Mouse (Mus musculus): ENCODE data around the gene Lrrk1. TPM values are rescaled to one million over a fixed set of nuclear protein-coding genes. Genes with fewer than 3 reads are reported as not detected.

Lrrk1 gene
- polyA plus RNA-seq, 2 experiments, result 2.3 to 3.1 TPM

DNA sequence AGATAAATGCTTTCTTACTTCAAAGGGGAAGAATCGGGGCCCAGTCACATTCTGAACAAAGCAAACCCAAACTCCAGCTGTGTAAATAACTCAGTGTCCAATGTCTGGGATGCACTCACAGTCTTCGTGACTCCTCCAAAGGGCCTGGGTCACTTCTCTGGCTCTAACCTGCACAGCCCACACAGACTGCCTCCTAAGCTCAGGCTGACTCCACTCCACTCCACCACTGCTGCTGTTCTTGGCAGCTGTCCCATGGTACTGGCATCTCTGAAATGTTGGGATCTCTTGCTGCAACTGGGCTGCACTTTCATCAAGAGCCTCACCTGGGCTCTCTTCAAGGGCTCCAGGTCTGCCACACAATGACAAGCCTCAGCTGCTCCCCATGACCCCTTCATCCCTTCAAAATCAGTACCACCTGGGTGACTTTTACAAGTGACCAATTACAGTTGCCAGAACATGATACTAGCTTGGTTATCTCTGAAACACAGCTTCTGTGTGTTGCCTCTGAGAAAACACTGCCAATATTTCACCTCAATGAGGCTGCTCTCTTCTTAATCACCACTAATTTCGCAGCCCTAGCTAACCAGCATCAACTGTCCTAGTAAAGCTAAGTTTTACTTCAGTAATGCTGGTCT, 62.6 kb downstream of the Lrrk1 start:
- Histone ChIP-seq H3K9me3 (ENCODE audit: control insufficient read depth, low read length) (no peaks in the 10 kb centered on the region), H3K27me3 (ENCODE audit: control insufficient read depth, insufficient read depth, low read length) (no peaks in the 10 kb centered on the region), H3K36me3 (replicated peaks; ENCODE audit: control insufficient read depth, insufficient read depth, low read depth) (no peaks in the 10 kb centered on the region), H3K27ac (no peak overlapping the region), H3K4me3 (ENCODE audit: insufficient read depth in 1 of 2, low read depth in 2 of 2, low read length in 2 of 2) (no peak overlapping the region), H3K9ac (replicated peaks) (no peak overlapping the region), H3K4me2 (ENCODE audit: low read depth) (no peak overlapping the region), H3K4me1 (replicated peaks; ENCODE audit: control insufficient read depth in 2 of 2, insufficient read depth in 2 of 2, low read length in 1 of 2) (no peaks in the 10 kb centered on the region)
- no peak for TF ChIP-seq EP300 (IDR thresholded peaks at IDR 0.05; ENCODE audit: low read depth)
- no peak for TF ChIP-seq CTCF (IDR thresholded peaks at IDR 0.05; ENCODE audit: low read depth)
- 63% methylated on average over 3 of the region's 3 CpGs for WGBS (ENCODE audit: insufficient replicate concordance)
- DNase-seq (ENCODE audit: low read depth in 3 of 3, low spot score in 3 of 3) (no peak), ATAC-seq (ENCODE audit: insufficient read depth) (no peak)

DNA sequence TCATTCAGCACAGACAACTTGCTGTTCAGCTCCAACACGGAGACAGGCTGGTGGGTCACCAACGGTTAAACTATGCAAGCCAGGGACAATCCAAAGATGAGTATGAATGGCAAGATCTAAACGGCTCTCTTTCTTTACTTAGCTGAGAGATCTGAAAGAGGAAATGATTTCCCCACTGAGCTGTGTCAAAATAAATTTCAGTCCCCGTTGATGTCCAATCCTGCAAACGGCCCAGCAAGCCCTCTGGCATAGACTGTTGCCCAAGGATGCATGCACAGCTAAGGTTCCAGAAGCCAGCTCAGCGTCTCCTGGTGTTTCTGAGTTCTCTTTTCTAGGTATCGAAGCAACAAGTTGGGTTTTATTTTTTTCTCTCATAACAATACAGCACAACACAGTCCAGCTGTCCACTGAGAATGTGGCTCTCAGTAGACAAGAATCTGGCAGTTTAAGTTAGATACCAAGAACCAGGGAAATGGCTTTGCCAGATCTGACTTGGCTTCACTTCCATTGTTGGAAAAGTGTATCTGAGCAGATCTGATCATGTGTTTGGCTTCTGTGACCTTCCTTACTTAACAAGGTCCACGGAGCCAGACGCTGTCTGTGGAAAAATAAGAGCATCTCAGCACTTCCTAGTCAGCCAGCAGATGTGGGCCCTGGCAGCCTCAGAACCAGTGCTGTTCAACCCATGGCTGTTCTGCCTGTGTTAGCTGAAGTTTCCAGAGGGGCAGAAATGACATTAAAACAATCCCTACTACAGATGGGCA, 64.7 kb downstream of the Lrrk1 start:
- WGBS (ENCODE audit: insufficient replicate concordance), result 65% methylated on average over 9 of the region's 9 CpGs
- no peak for DNase-seq (ENCODE audit: low read depth in 3 of 3, low spot score in 3 of 3)
- no peak overlapping the region for H3K4me3 ChIP-seq (ENCODE audit: insufficient read depth in 1 of 2, low read depth in 2 of 2, low read length in 2 of 2)
- H3K9ac ChIP-seq (replicated peaks), result no peak overlapping the region
- no peaks in the 10 kb centered on the region for H3K9me3 ChIP-seq (ENCODE audit: control insufficient read depth, low read length)
- no peak for TF ChIP-seq EP300 (IDR thresholded peaks at IDR 0.05; ENCODE audit: low read depth)
- TF ChIP-seq CTCF (IDR thresholded peaks at IDR 0.05; ENCODE audit: low read depth), result no peak
- no peaks in the 10 kb centered on the region for H3K36me3 ChIP-seq (replicated peaks; ENCODE audit: control insufficient read depth, insufficient read depth, low read depth)
- no peak overlapping the region for H3K27ac ChIP-seq
- no peak overlapping the region for H3K4me2 ChIP-seq (ENCODE audit: low read depth)
- H3K27me3 ChIP-seq (ENCODE audit: control insufficient read depth, insufficient read depth, low read length), result no peaks in the 10 kb centered on the region
- no peaks in the 10 kb centered on the region for H3K4me1 ChIP-seq (replicated peaks; ENCODE audit: control insufficient read depth in 2 of 2, insufficient read depth in 2 of 2, low read length in 1 of 2)
- no peak for ATAC-seq (ENCODE audit: insufficient read depth)

DNA sequence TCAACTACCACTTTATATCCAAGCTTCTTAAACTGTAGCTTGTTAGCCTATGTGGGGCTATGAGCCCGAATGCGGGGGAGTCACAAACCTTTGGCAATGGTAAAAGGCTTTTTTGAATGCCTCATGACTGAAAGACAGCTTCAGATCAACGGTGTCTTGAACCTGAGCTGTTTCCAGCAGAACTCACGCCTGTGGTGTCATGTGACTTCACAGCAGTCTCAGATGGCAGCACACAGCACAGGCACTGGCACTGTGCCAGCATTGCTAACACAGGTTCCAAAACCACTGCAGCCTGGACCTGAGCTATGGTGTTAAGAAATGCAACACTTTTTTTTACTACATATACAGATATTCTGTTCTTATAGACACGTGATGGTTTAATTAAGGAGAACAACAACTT, 67.2 kb downstream of the Lrrk1 start:
- Histone ChIP-seq H3K4me1 (replicated peaks; ENCODE audit: control insufficient read depth in 2 of 2, insufficient read depth in 2 of 2, low read length in 1 of 2) (no peaks in the 10 kb centered on the region), H3K9ac (replicated peaks) (no peak overlapping the region), H3K4me2 (ENCODE audit: low read depth) (no peak overlapping the region), H3K4me3 (ENCODE audit: insufficient read depth in 1 of 2, low read depth in 2 of 2, low read length in 2 of 2) (no peak overlapping the region), H3K27ac (no peak overlapping the region), H3K27me3 (ENCODE audit: control insufficient read depth, insufficient read depth, low read length) (no peaks in the 10 kb centered on the region), H3K36me3 (replicated peaks; ENCODE audit: control insufficient read depth, insufficient read depth, low read depth) (no peaks in the 10 kb centered on the region), H3K9me3 (ENCODE audit: control insufficient read depth, low read length) (no peaks in the 10 kb centered on the region)
- 58% methylated on average over 5 of the region's 5 CpGs for WGBS (ENCODE audit: insufficient replicate concordance)
- no peak for DNase-seq (ENCODE audit: low read depth in 3 of 3, low spot score in 3 of 3)
- no peak for TF ChIP-seq CTCF (IDR thresholded peaks at IDR 0.05; ENCODE audit: low read depth)
- TF ChIP-seq EP300 (IDR thresholded peaks at IDR 0.05; ENCODE audit: low read depth), result no peak
- no peak for ATAC-seq (ENCODE audit: insufficient read depth)

DNA sequence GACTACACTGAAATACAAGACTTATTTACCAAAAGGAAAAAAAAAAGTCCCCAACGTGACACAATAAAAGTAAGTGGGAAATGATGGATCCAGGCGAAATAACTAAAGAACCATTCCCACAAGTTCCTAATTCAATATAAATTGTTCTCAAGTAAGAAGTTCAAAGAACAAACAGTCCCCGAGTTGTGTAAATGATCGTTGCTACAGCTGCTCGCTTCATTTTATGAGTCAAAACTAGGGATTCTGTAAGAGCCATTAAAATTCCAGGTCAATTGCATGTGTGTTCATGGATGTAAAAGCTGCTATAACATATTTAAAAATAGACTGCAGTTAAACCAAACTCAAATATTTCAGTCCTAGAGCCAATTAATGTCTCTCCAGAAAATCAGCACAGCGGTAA, 70.0 kb downstream of the Lrrk1 start:
- ATAC-seq (ENCODE audit: insufficient read depth), result no peak
- H3K4me1 ChIP-seq (replicated peaks; ENCODE audit: control insufficient read depth in 2 of 2, insufficient read depth in 2 of 2, low read length in 1 of 2), result no peaks in the 10 kb centered on the region
- no peaks in the 10 kb centered on the region for H3K27me3 ChIP-seq (ENCODE audit: control insufficient read depth, insufficient read depth, low read length)
- H3K4me2 ChIP-seq (ENCODE audit: low read depth), result no peak overlapping the region
- H3K9ac ChIP-seq (replicated peaks), result no peak overlapping the region
- 76% methylated on average over 6 of the region's 6 CpGs for WGBS (ENCODE audit: insufficient replicate concordance)
- DNase-seq (ENCODE audit: low read depth in 3 of 3, low spot score in 3 of 3), result no peak
- no peaks in the 10 kb centered on the region for H3K36me3 ChIP-seq (replicated peaks; ENCODE audit: control insufficient read depth, insufficient read depth, low read depth)
- H3K9me3 ChIP-seq (ENCODE audit: control insufficient read depth, low read length), result no peaks in the 10 kb centered on the region
- H3K4me3 ChIP-seq (ENCODE audit: insufficient read depth in 1 of 2, low read depth in 2 of 2, low read length in 2 of 2), result no peak overlapping the region
- no peak overlapping the region for H3K27ac ChIP-seq
- TF ChIP-seq CTCF (IDR thresholded peaks at IDR 0.05; ENCODE audit: low read depth) (no peak), EP300 (IDR thresholded peaks at IDR 0.05; ENCODE audit: low read depth) (no peak)

Data from liver, embryonic 14.5 days (tissue).